Mouse (Mus musculus) kidney, embryonic 14.5 days (tissue): Measurements from ENCODE around the gene Ptges2. TPM values are rescaled to one million over a fixed set of nuclear protein-coding genes. Genes with fewer than 3 reads are reported as not detected.

Experiments
- ATAC-seq: fragments of 200-750 bp; cut with Nextera tagmentation; 2 replicates; pipeline ENCODE4 v1.8.0; 2017; ENCODE audit warnings: moderate number of reproducible peaks, mild to moderate bottlenecking, moderate TSS enrichment, moderate library complexity; ENCODE audit not compliant: low FRiP score, low TSS enrichment
- H3K27ac ChIP-seq: fragments of 300-500 bp; sonication (generic); 2 replicates; pipeline ENCODE4 v1.5.1; 2014; ENCODE audit warnings: low read depth, mild to moderate bottlenecking, low read length, moderate library complexity, mixed read lengths
- H3K27me3 ChIP-seq: fragments of 300-500 bp; sonication (generic); 2 replicates; pipeline ENCODE4 v1.6.1; 2014; ENCODE audit warnings: mild to moderate bottlenecking, low read length; ENCODE audit not compliant: control insufficient read depth, insufficient read depth
- H3K36me3 ChIP-seq: fragments of 300-500 bp; sonication (generic); 2 replicates; pipeline ENCODE4 v1.6.1; 2014; ENCODE audit warnings: low read length, mixed read lengths; ENCODE audit not compliant: control insufficient read depth, insufficient read depth
- H3K4me1 ChIP-seq: fragments of 300-500 bp; sonication (generic); 2 replicates; pipeline ENCODE4 v1.6.1; 2014; ENCODE audit warnings: low read length, mixed read lengths; ENCODE audit not compliant: control insufficient read depth, insufficient read depth
- H3K4me2 ChIP-seq: fragments of 300-500 bp; sonication (generic); replicated peaks from 2 replicates; pipeline ENCODE4 v1.6.1; 2014; ENCODE audit warnings: low read depth, mild to moderate bottlenecking, low read length
- H3K4me3 ChIP-seq: fragments of 300-500 bp; sonication (generic); 2 replicates; pipeline ENCODE4 v1.5.1; 2014; ENCODE audit warnings: mild to moderate bottlenecking, low read length
- H3K9ac ChIP-seq: fragments of 300-500 bp; sonication (generic); 2 replicates; pipeline ENCODE4 v1.6.1; 2014; ENCODE audit warnings: low read depth, mild to moderate bottlenecking, low read length, moderate library complexity
- H3K9me3 ChIP-seq: fragments of 300-500 bp; sonication (generic); 2 replicates; pipeline ENCODE4 v1.6.1; 2016; ENCODE audit warnings: low read length; ENCODE audit not compliant: control insufficient read depth
- WGBS: fragments of 180-500 bp; shearing (Covaris S2); extraction: QIAGEN DNeasy Blood & Tissue Kit; methylation state at CpG from one replicate; pipeline ENCODE4 v1.1.7; 2014; 5-methylcytosine and 5-hydroxymethylcytosine counted together
- polyA plus RNA-seq: library from polyadenylated mRNA; unstranded; fragments of >200 nt; fragmentation: Nextera tagmentation; extraction: Ambion mirVana; gene quantifications from 2 replicates; pipeline ENCODE4 v1.2.1, GENCODE M21; 2014

The Ptges2 gene
- polyA plus RNA-seq, 1 experiment from 2014 or later: 32.2 TPM

DNA sequence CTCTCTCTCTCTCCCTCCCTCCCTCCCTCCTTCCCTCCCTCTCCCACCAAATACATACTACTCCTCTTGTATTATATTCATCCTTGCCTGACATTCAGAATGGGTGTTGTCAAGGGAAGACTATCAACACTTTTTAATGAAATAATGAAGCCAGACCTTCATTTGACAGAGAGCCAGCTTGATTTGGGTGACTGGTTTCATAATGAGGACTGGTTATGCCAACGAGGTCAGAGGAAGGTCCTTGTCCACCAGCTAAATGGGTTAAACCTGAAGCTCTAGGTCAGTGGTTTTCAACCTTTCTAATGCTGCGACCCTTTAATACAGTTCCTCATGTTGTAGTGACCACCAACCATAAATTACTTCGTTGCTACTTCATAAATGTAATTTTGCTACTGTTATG, 43.0 kb downstream of the Ptges2 start:
- Histone ChIP-seq H3K4me2 (no peak overlapping the region), H3K27me3 (no peaks in the 10 kb centered on the region)
- WGBS: 67% methylated on average over 3 of the region's 3 CpGs

DNA sequence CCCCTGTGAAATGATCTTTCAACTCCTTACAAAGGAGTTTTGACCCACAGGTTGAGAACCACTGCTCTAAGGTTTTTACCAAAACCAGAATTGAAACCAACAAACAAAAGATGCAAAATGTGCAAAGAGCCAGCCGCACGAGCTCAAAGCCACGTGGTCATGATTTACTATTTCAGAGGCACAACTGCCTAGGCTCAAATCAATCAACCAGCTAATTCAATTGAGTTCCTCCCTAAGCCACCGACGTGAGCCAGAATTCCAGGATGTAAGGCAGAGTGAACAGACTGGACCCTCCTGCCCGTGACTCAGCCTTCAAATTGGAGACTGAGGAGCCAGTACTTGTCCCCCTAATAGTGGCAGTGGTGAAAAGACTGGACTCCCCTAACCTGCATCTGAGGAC, 43.5 kb downstream of the Ptges2 start:
- Histone ChIP-seq H3K27me3 (no peaks in the 10 kb centered on the region), H3K27ac (peak overlapping the region; percentile 39; the same call in 1 of the 2 replicates), H3K9me3 (no peaks in the 10 kb centered on the region), H3K4me2 (no peak overlapping the region), H3K9ac (no peak overlapping the region), H3K4me3 (no peak overlapping the region), H3K36me3 (no peaks in the 10 kb centered on the region), H3K4me1 (peaks cover 18% of the 10 kb centered on the region)
- WGBS: 15% methylated on average over 6 of the region's 6 CpGs
- no peak for ATAC-seq

More for the DNA sequence above, 43.0 kb downstream of the Ptges2 start:
- H3K27ac ChIP-seq: no peak overlapping the region; the same call in 1 of the 2 replicates
- H3K36me3 ChIP-seq: no peaks in the 10 kb centered on the region
- H3K4me3 ChIP-seq: no peak overlapping the region
- H3K9ac ChIP-seq: no peak overlapping the region
- H3K9me3 ChIP-seq: no peaks in the 10 kb centered on the region
- no peak for ATAC-seq
- H3K4me1 ChIP-seq: peaks cover 18% of the 10 kb centered on the region

DNA sequence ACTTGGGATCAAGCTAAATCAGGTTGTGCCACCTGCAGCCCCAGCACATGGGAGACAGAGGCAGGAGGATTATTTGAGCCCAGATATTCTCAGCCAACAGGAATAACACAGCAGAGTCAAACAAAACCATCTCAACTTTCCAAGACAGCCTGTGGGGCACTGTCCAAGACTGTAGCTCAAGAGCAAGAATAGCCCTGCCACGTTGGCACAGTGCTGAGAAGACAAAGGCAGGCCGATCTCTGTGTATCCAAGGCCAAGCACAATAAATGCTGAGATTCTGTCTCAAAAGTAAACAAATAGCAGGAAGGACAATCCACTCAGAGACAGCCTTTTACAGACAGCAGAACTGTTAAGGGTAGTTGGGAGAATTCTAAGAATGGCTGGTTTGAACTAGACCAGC, 44.5 kb downstream of the Ptges2 start:
- H3K4me2 ChIP-seq: no peak overlapping the region
- peaks cover 18% of the 10 kb centered on the region for H3K4me1 ChIP-seq
- WGBS: 67% methylated on average over 2 of the region's 2 CpGs
- ATAC-seq: no peak
- H3K36me3 ChIP-seq: peaks cover 2% of the 10 kb centered on the region; the same call in 1 of the 2 replicates
- H3K4me3 ChIP-seq: no peak overlapping the region
- peak overlapping the region; percentile 66 for H3K27ac ChIP-seq
- no peak overlapping the region for H3K9ac ChIP-seq
- no peaks in the 10 kb centered on the region for H3K27me3 ChIP-seq
- H3K9me3 ChIP-seq: no peaks in the 10 kb centered on the region

DNA sequence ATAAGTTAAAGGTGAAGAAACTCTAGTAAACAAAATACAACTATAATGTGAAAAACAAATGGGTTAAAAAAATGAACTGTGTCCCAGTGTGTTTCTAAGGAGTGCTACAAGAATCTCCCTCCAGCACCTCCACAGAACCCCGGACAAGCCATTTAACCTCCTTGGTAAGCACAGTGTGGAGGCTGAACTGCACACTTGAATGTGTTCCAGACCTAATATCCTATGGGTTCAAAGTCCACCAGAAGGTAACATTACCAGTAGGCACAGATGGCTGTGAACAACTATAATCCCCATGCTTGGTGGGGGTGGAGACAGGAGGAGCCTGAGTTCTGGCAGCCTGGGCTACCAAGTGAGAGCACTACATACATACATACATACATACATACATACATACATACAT, 44.9 kb downstream of the Ptges2 start:
- no peaks in the 10 kb centered on the region for H3K27me3 ChIP-seq
- H3K9ac ChIP-seq: no peak overlapping the region
- 72% methylated on average over 1 of the region's 1 CpGs for WGBS
- no peak overlapping the region; the same call in 1 of the 2 replicates for H3K27ac ChIP-seq
- no peak for ATAC-seq
- peaks cover 7% of the 10 kb centered on the region; the same call in 1 of the 2 replicates for H3K36me3 ChIP-seq
- no peak overlapping the region for H3K4me2 ChIP-seq
- no peaks in the 10 kb centered on the region for H3K9me3 ChIP-seq
- H3K4me3 ChIP-seq: no peak overlapping the region
- peaks cover 18% of the 10 kb centered on the region for H3K4me1 ChIP-seq

DNA sequence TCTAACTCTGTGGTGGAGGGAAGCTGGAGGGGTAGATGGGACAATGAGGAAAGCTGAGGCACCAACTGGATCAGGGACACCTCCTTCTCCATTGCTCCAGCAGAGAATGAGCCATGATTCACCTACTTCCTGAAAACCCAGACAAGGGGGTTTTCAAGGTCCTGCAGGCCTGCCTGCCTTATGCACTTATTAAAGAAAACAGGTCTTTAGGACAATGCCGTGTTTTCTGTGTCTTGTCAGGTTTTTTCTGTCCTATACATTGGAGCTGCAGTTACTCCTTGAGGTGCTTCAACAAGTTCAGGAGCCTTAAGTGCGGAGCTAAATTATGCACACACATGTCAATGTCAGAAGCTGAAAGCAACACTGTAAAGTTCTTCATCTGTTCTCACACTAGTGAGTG, 45.9 kb downstream of the Ptges2 start:
- 85% methylated on average over 2 of the region's 2 CpGs for WGBS
- Histone ChIP-seq H3K27ac (no peak overlapping the region), H3K4me2 (no peak overlapping the region), H3K4me3 (no peak overlapping the region), H3K9ac (no peak overlapping the region), H3K9me3 (no peaks in the 10 kb centered on the region), H3K4me1 (peaks cover 18% of the 10 kb centered on the region), H3K27me3 (no peaks in the 10 kb centered on the region), H3K36me3 (peaks cover 7% of the 10 kb centered on the region; the same call in 1 of the 2 replicates)
- ATAC-seq: no peak

DNA sequence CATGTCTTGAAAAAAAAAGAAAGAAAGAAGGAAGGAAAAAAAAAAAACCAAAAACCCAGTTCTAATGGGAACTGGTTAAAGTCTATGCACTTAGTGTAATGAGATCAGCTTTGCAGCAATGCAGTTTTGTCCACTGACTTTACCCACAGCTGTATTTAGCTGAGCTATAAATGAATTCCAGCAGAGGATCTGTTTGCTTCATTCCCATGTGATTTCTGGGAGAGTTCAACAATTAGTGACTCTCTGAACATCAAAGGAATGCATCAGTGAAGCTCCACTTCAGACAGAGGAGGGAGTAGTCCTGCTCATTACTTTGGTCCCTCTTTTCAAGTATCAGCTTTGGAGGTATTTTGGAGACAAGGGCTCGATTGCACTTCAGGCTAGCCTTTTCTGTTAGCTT, 49.8 kb downstream of the Ptges2 start:
- 80% methylated on average over 1 of the region's 1 CpGs for WGBS
- peaks cover 7% of the 10 kb centered on the region; the same call in 1 of the 2 replicates for H3K36me3 ChIP-seq
- H3K9ac ChIP-seq: no peak overlapping the region
- H3K4me1 ChIP-seq: peaks cover 6% of the 10 kb centered on the region; the same call in 1 of the 2 replicates
- H3K9me3 ChIP-seq: no peaks in the 10 kb centered on the region
- H3K4me3 ChIP-seq: no peak overlapping the region
- ATAC-seq: no peak
- no peak overlapping the region for H3K27ac ChIP-seq
- H3K27me3 ChIP-seq: no peaks in the 10 kb centered on the region
- H3K4me2 ChIP-seq: no peak overlapping the region

DNA sequence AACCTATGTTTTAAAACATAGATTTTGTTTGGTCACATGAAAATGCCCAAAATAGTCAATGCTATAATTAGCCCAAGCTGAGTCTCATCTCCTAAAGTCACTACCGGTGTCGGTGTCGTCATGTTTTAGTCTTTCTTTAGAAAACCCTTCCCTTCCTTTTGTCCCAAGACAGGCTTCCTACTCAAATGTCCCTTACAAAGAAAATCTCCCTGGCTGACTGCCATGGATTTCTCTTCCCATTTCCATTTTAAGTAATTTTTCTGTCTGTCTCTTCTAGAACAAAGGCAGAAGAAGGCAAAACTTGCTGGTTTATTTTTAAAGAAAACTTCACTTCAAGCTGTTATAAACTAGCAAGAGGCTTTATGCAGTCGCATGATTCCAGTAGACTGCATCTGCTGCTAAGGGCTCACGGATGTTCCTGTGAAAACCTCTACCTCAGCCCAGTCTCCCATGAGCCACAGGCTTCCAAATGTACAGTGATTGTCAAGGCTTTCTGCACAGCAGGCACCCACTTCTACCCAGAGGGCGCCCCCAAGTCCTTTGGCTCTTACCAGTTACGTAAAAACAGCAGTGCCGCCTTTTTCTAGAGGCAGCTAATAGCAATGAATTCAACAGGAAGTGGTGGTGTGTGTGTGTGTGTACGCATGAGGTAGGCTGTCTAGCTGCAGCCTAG, 51.7 kb downstream of the Ptges2 start:
- no peak overlapping the region for H3K9ac ChIP-seq
- no peaks in the 10 kb centered on the region for H3K27me3 ChIP-seq
- WGBS: 71% methylated on average over 9 of the region's 9 CpGs
- no peak for ATAC-seq
- peaks cover 7% of the 10 kb centered on the region; the same call in 1 of the 2 replicates for H3K36me3 ChIP-seq
- no peak overlapping the region for H3K4me3 ChIP-seq
- H3K9me3 ChIP-seq: no peaks in the 10 kb centered on the region
- H3K4me1 ChIP-seq: peaks cover 4% of the 10 kb centered on the region; the same call in 1 of the 2 replicates
- peak overlapping the region; percentile 37 for H3K27ac ChIP-seq
- no peak overlapping the region for H3K4me2 ChIP-seq

DNA sequence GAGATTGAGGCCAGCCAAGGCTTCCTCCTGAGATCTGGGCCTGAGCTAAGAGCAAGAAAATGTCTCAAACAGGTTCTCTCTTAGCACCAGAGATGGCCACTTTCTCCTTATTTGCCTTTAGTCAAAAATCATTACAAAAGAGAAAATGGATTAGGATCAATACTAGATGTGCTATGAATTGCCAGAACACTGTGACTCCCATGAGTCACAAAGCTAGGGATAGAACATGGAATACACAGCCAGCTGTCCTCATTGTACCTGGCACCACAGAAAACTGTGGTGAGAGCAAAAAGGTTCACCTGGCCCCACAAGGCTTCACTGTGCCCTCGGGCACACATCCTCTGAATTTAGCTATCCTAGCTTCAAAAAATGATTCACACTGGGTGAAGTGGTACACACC, 52.8 kb downstream of the Ptges2 start:
- Histone ChIP-seq H3K27ac (no peak overlapping the region), H3K4me2 (no peak overlapping the region), H3K9ac (no peak overlapping the region), H3K4me3 (no peak overlapping the region), H3K4me1 (peaks cover 13% of the 10 kb centered on the region; the same call in 1 of the 2 replicates), H3K36me3 (peaks cover 7% of the 10 kb centered on the region; the same call in 1 of the 2 replicates), H3K9me3 (no peaks in the 10 kb centered on the region), H3K27me3 (no peaks in the 10 kb centered on the region)
- WGBS: 87% methylated on average over 1 of the region's 1 CpGs
- ATAC-seq: no peak
